Mouse (Mus musculus) right cerebral cortex, postnatal 10 days (tissue): ENCODE results near the gene Papss2.

Experiments
- DNase-seq, 2 experiments: peaks; one replicate each; pipeline ENCODE4 v3.0.0; 2021; ENCODE audit warnings: low spot score in 2 of 2

The Papss2 gene

GRCm38 (mm10) chr19:32599436-32599835, 3.8 kb downstream of the Papss2 start:
- DNase-seq = no peak

GRCm38 (mm10) chr19:32601033-32601770, 5.6 kb downstream of the Papss2 start:
- DNase-seq = no peak

- DNase-seq = no peak
These were observed 7.9 kb downstream of the Papss2 start for GRCm38 (mm10) chr19:32603466-32603865.

GRCm38 (mm10) chr19:32604127-32604526, 8.5 kb downstream of the Papss2 start:
- no peak for DNase-seq

- no peak for DNase-seq
These were observed 9.1 kb downstream of the Papss2 start for GRCm38 (mm10) chr19:32604563-32605252.

GRCm38 (mm10) chr19:32606227-32606827, 10.7 kb downstream of the Papss2 start:
- DNase-seq = no peak

GRCm38 (mm10) chr19:32607036-32607435, 11.4 kb downstream of the Papss2 start:
- no peak for DNase-seq

GRCm38 (mm10) chr19:32611386-32612092, 15.9 kb downstream of the Papss2 start:
- no peak for DNase-seq

GRCm38 (mm10) chr19:32614046-32614771, 18.6 kb downstream of the Papss2 start:
- DNase-seq = no peak

- no peak for DNase-seq
These were observed 19.1 kb downstream of the Papss2 start for GRCm38 (mm10) chr19:32614772-32615099.

- no peak for DNase-seq
These were observed 21.1 kb downstream of the Papss2 start for GRCm38 (mm10) chr19:32616646-32617045.

GRCm38 (mm10) chr19:32619739-32620138, 24.1 kb downstream of the Papss2 start:
- no peak for DNase-seq

- DNase-seq = no peak
These were observed 25.4 kb downstream of the Papss2 start for GRCm38 (mm10) chr19:32620859-32621445.

GRCm38 (mm10) chr19:32622142-32622541, 26.6 kb downstream of the Papss2 start:
- no peak for DNase-seq

GRCm38 (mm10) chr19:32626768-32627331, 31.3 kb downstream of the Papss2 start:
- no peak for DNase-seq

- DNase-seq = no peak
These were observed 32.0 kb downstream of the Papss2 start for GRCm38 (mm10) chr19:32627631-32628030.

- no peak for DNase-seq
These were observed 33.1 kb downstream of the Papss2 start for GRCm38 (mm10) chr19:32628572-32629132.

GRCm38 (mm10) chr19:32634916-32635315, 39.3 kb downstream of the Papss2 start:
- DNase-seq = no peak

GRCm38 (mm10) chr19:32637357-32638275, 42.0 kb downstream of the Papss2 start:
- DNase-seq = no peak
